Mouse (Mus musculus) heart, embryonic 12.5 days (tissue): ENCODE results near the gene Rnaseh2a. TPM values are rescaled to one million over a fixed set of nuclear protein-coding genes. Genes with fewer than 3 reads are reported as not detected.

ENCODE experiments used
- ATAC-seq: fragments of 200-750 bp; cut with Nextera tagmentation; 2 replicates; pipeline ENCODE4 v1.8.0; 2017; ENCODE audit warnings: moderate TSS enrichment, moderate library complexity; ENCODE audit not compliant: insufficient number of reproducible peaks, low FRiP score
- H3K27ac ChIP-seq: fragments of 300-500 bp; sonication (generic); 2 replicates; pipeline ENCODE4 v1.5.1; 2016; ENCODE audit warnings: mild to moderate bottlenecking, moderate library complexity; ENCODE audit not compliant: poor library complexity, severe bottlenecking
- H3K27me3 ChIP-seq: fragments of 300-500 bp; sonication (generic); replicated peaks from 2 replicates; pipeline ENCODE4 v1.6.1; 2016; ENCODE audit warnings: mild to moderate bottlenecking, moderate library complexity
- H3K36me3 ChIP-seq: fragments of 300-500 bp; sonication (generic); 2 replicates; pipeline ENCODE4 v1.6.1; 2016; ENCODE audit warnings: mild to moderate bottlenecking, moderate library complexity
- H3K4me1 ChIP-seq: fragments of 300-500 bp; sonication (generic); replicated peaks from 2 replicates; pipeline ENCODE4 v1.6.1; 2016; ENCODE audit warnings: mild to moderate bottlenecking
- H3K4me2 ChIP-seq: fragments of 300-500 bp; sonication (generic); 2 replicates; pipeline ENCODE4 v1.6.1; 2016; ENCODE audit warnings: mild to moderate bottlenecking, moderate library complexity
- H3K4me3 ChIP-seq: fragments of 300-500 bp; sonication (generic); 2 replicates; pipeline ENCODE4 v1.5.1; 2016; ENCODE audit warnings: mild to moderate bottlenecking
- H3K9ac ChIP-seq: fragments of 300-500 bp; sonication (generic); 2 replicates; pipeline ENCODE4 v1.6.1; 2016; ENCODE audit warnings: mild to moderate bottlenecking, moderate library complexity
- H3K9me3 ChIP-seq: fragments of 300-500 bp; sonication (generic); replicated peaks from 2 replicates; pipeline ENCODE4 v1.6.1; 2016; ENCODE audit warnings: mild to moderate bottlenecking, moderate library complexity
- WGBS: fragments of 180-500 bp; shearing (Covaris S2); methylation state at CpG from one replicate; pipeline ENCODE4 v1.1.7; 2016; 5-methylcytosine and 5-hydroxymethylcytosine counted together
- polyA plus RNA-seq: library from polyadenylated mRNA; unstranded; fragments of >200 nt; fragmentation: Nextera tagmentation; extraction: Ambion mirVana; gene quantifications from 2 replicates; pipeline ENCODE4 v1.2.1, GENCODE M21; 2016

Rnaseh2a gene
- 77.1 and 79.0 TPM in 2 replicates for polyA plus RNA-seq

DNA sequence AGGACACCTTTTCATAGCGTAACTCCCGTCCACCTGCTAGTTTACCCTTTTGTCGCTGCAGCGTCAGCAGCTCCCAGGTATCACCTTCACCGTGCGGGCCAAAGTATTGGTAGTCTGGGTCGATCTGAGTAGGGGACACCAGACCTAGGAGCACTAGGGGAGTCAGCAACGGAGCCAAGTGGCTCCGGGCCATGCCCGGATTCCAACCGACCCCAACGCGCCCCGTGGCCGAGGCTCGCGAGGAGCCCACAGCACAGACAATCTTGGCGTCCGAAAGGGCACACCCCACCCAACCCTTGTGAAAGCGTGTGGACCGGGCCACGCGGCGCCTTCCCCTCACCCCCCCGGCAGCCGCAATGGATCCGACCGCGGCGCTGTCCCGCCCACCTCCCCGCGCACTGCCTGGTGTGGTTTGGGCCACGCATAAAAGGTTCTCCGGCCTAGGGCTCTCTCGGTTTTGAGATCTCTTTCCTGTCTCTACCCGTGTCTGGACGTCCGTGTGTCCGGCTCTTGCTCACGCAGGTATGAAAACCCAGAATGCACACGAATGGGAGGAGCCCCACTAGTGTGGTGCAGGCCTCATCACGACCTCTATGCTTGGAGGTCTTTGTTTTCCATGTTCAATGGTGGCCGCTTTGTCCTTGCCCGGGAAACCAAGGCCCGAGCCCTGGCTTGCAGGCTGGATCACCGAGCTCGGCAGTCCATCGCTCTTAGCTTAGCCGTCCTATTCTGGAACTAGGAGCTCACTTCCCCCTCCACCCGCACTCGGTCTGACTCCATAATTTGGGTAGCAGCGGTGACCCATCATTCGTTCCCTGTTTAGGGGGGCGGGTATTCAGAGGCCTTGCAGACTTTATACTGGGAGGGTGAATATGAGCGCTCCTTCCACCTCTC is at the start of gene Rnaseh2a, which contains the start of the genes Gm49661 and Prdx2:
TSS of gene Rnaseh2a (minus strand) at position 527 of the 894 bp plus-strand sequence.
TSS of gene Gm49661 (minus strand) at position 193 of the 894 bp plus-strand sequence.
TSS of gene Prdx2 (plus strand) at position 347 of the 894 bp plus-strand sequence.
- Histone ChIP-seq H3K9me3 (no peaks in the 10 kb centered on the region), H3K4me2 (peak within 1 kb of the TSS; percentile 96), H3K27me3 (no peaks in the 10 kb centered on the region), H3K27ac (peak within 1 kb of the TSS; percentile 84), H3K4me1 (peaks cover 45% of the 10 kb centered on the region), H3K4me3 (peak within 1 kb of the TSS; percentile 85), H3K36me3 (peaks cover 37% of the 10 kb centered on the region), H3K9ac (peak within 1 kb of the TSS; percentile 93)
- ATAC-seq: peak; percentile 84
- under 1% methylated on average over 56 of the region's 56 CpGs for WGBS

DNA sequence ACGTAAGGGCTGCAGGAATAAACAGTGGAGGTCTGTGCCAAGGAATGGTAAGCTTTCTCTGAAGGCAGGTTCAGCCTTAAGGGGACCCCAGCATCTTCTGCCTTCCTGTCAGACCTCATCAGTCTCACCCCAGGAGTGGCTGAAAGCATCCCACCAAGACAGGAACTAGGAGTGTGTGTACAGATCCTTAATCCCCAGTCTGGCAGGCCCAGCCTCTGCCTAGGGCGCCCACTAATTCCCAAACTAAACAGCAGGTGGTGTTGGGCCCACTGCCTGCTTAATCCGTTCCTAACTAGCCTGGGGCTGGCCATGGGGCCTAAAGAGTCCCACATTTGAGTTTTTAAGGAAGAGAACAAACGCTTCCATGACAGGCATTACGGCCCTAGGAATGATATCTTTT is 47.6 kb upstream of the Rnaseh2a start:
- H3K9ac ChIP-seq: no peak overlapping the region
- no peak overlapping the region for H3K4me3 ChIP-seq
- H3K4me1 ChIP-seq: 0 out of 2 replicates have a peak, but pooled peaks cover 4% of the 10 kb centered on the region
- no peak overlapping the region for H3K27ac ChIP-seq
- no peaks in the 10 kb centered on the region for H3K9me3 ChIP-seq
- peaks cover 32% of the 10 kb centered on the region for H3K27me3 ChIP-seq
- no peak for ATAC-seq
- H3K4me2 ChIP-seq: no peak overlapping the region
- H3K36me3 ChIP-seq: peaks cover 48% of the 10 kb centered on the region
- 50% methylated on average over 5 of the region's 5 CpGs for WGBS

DNA sequence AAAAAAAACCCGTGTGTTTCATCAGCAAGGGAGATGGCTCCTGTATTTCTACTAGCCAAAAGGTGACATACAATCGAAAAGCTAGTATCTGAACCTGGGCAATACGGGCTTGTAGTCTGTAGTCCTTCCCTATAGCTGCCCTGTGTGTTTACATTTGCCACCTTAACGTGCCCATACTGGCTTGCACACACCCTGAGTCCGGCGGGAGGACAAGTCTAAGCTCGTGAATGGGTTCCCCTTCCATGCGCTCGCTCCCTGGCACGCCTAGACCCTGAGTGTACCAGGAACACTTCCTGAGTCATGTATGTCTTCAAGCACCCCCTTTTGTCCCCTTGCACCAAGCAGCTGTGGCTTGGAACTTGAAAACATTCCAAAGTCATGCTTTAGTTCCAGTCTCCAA is 47.2 kb upstream of the Rnaseh2a start:
- Histone ChIP-seq H3K4me2 (no peak overlapping the region), H3K4me1 (0 out of 2 replicates have a peak, but pooled peaks cover 4% of the 10 kb centered on the region), H3K4me3 (no peak overlapping the region), H3K27ac (no peak overlapping the region), H3K9me3 (no peaks in the 10 kb centered on the region), H3K36me3 (peaks cover 43% of the 10 kb centered on the region), H3K9ac (no peak overlapping the region), H3K27me3 (peaks cover 37% of the 10 kb centered on the region)
- WGBS: 68% methylated on average over 10 of the region's 10 CpGs
- no peak for ATAC-seq

DNA sequence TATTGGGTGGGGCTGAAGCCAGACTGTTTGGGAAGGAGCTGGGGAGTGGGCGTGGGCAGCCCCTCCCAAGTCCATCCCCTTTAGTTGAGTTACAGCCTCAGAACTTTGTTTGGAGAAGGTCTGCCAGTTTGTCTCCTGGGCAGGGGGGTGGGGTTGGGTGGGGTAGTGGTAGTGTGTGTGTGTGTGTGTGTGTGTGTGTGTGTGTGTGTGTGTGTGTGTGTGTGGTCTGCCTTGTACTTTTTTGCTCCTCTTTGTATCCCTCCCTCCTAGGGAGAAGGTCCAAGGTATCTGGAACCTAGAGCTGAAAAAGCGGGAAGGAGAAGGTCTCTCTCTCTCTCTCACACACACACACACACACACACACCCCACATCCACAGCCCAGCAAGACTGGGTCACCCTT is 44.9 kb upstream of the Rnaseh2a start, which contains the start of gene Best2:
TSS of gene Best2 (minus strand) at position 101 of the 400 bp plus-strand sequence.
- Histone ChIP-seq H3K4me1 (0 out of 2 replicates have a peak, but pooled peaks cover 4% of the 10 kb centered on the region), H3K4me2 (peak within 1 kb of the TSS; percentile 66), H3K36me3 (peaks cover 20% of the 10 kb centered on the region), H3K27ac (no peak within 1 kb of the TSS), H3K4me3 (peak within 1 kb of the TSS; percentile 34), H3K9me3 (no peaks in the 10 kb centered on the region), H3K9ac (peak within 1 kb of the TSS; percentile 60), H3K27me3 (peaks cover 54% of the 10 kb centered on the region)
- WGBS: 45% methylated on average over 2 of the region's 2 CpGs
- no peak for ATAC-seq

DNA sequence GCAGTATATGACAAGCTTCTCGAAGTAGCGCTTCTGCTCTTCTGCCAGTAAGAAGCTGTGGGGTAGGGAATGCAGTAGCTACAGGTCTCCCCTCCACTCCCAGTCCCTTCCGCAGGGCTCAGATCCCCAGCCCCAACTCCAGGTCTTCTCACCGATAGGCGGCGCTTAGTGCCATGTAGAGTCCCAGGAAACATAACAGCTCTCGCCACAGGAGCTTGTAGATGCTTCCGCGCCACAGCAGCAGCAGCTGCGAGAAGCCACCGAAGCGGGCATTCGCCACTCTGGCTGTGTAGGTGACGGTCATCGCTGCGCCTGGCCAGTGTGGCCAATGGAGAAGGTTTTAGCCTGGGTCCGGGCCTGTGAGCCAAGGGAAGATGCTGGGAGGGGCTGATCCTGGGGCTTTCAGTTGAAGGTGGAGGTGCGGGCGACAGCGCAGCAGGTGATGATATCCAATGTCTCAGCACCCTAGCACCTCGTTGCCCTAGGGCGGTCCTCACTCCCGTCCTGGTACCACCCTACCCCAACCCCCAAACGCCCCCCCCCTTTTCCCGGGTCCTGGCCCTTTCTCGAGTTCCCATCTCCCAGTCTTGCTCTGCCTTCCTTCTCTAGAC is 43.8 kb upstream of the Rnaseh2a start:
- Histone ChIP-seq H3K27ac (no peak overlapping the region), H3K4me2 (peak overlapping the region; percentile 66)
- ATAC-seq: no peak

DNA sequence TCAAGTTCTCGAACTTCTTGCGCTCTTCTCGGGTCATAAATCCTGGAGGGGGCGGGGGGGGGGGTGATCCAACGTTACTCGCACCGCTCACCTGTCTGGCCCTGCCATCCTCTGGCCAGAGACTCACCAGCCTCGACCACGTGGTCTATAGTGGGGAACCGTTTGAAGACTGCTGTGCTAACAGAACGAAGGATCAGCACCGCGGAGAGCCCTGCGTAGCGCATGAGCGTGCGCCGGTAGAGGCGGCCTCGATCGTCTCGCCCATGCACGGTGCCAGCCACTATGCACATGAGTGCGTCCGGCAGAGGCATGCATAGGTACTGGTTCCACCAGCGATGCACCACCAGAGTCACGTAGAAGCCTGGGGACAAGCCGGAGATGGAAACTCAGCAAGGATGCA is 41.7 kb upstream of the Rnaseh2a start:
- peaks cover 4% of the 10 kb centered on the region; the same call in 1 of the 2 replicates for H3K4me1 ChIP-seq
- no peak overlapping the region for H3K27ac ChIP-seq
- H3K36me3 ChIP-seq: no peaks in the 10 kb centered on the region
- no peaks in the 10 kb centered on the region for H3K9me3 ChIP-seq
- 14% methylated on average over 28 of the region's 28 CpGs for WGBS
- H3K27me3 ChIP-seq: peaks cover 84% of the 10 kb centered on the region
- no peak overlapping the region for H3K4me3 ChIP-seq
- no peak for ATAC-seq
- no peak overlapping the region for H3K4me2 ChIP-seq
- H3K9ac ChIP-seq: no peak overlapping the region

More for the DNA sequence above, 43.8 kb upstream of the Rnaseh2a start:
- WGBS: 4% methylated on average over 25 of the region's 26 CpGs
- Histone ChIP-seq H3K27me3 (peaks cover 65% of the 10 kb centered on the region), H3K4me3 (peak overlapping the region; percentile 34), H3K36me3 (peaks cover 9% of the 10 kb centered on the region), H3K9me3 (no peaks in the 10 kb centered on the region), H3K4me1 (0 out of 2 replicates have a peak, but pooled peaks cover 4% of the 10 kb centered on the region), H3K9ac (peak overlapping the region; percentile 60)

DNA sequence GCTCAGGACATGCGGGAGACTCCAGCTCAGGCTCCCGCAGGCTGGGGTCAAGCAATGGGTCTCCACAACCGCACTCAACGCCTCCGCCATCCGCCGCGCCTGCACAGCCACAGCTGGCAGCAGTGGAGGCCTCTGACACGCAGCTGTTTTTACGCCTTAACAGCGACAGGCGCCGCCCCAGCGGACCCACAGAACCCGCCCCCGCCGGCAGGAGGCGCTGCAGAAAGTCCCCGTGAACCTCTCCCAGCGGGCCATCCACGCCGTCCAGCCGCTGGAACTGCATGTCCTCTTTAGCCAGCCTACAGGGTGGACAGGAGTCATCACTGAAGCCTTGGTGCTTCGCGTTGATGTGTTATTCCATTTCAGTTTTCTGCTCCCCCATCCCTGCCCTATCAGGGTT is 38.1 kb upstream of the Rnaseh2a start:
- H3K27me3 ChIP-seq: peaks cover 72% of the 10 kb centered on the region
- 13% methylated on average over 25 of the region's 25 CpGs for WGBS
- ATAC-seq: no peak

DNA sequence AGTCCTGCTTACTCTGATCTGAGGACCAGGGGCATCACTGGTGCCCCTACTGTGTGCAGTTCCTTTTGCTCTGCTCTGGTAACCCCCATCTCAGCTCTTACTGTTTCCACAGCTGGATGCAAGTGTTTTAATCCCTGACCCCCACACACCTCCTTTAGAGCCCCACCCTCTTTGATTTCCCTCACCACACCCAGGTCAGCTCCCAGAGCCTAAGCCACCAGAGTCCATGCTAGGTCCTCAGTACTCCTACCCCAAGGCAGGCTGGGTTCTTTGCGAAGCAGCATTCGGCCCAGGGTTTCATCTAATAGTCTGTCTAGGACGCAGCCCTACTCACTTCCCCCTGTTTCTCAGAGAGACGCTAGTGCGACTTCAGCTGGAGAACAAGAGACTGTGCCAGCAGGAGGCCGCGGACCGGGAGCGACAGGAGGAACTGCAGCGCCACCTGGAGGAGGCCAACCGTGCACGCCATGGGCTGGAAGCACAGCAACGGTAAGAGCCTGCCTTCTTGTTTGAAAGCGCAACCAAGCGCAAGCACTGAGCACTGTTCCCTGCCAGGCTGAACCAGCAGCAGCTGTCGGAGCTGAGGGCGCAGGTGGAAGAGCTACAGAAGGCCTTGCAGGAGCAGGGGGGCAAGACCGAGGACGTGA is 28.2 kb upstream of the Rnaseh2a start:
- peak; percentile 56; the same call in 1 of the 2 replicates for ATAC-seq
- Histone ChIP-seq H3K36me3 (0 out of 2 replicates have a peak, but pooled peaks cover 3% of the 10 kb centered on the region), H3K4me2 (peak overlapping the region; percentile 52), H3K4me1 (peaks cover 6% of the 10 kb centered on the region; the same call in 1 of the 2 replicates), H3K4me3 (no peak overlapping the region), H3K27me3 (peaks cover 44% of the 10 kb centered on the region), H3K9ac (peak overlapping the region; percentile 54; the same call in 1 of the 2 replicates), H3K27ac (no peak overlapping the region), H3K9me3 (no peaks in the 10 kb centered on the region)
- 6% methylated on average over 19 of the region's 19 CpGs for WGBS

More for the DNA sequence above, 38.1 kb upstream of the Rnaseh2a start:
- Histone ChIP-seq H3K4me3 (no peak overlapping the region), H3K27ac (no peak overlapping the region), H3K9ac (no peak overlapping the region), H3K4me2 (0 out of 2 replicates have a peak overlapping the region, but pooled peaks have one; percentile 7), H3K9me3 (no peaks in the 10 kb centered on the region), H3K4me1 (no peaks in the 10 kb centered on the region; the same call in 1 of the 2 replicates), H3K36me3 (no peaks in the 10 kb centered on the region)

DNA sequence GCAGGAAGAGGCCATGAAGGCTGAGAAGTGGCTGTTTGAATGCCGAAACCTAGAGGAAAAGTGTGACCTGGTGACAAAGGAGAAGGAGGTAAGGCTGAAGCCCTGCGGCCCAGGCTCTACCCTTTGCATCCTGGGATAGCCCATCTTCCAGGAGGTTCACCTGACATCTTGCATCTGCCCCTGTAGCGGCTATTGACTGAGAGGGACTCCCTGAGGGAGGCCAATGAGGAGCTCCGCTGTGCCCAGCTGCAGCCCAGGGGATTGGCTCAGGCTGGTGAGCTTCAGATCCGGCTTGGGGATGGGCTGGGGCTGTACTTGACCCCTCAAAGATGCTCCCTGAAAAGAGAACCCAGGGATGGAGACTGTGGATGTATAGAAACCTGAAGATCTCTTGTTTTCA is 27.4 kb upstream of the Rnaseh2a start:
- peaks cover 6% of the 10 kb centered on the region; the same call in 1 of the 2 replicates for H3K4me1 ChIP-seq
- peaks cover 39% of the 10 kb centered on the region for H3K27me3 ChIP-seq
- 0 out of 2 replicates have a peak, but pooled peaks cover 3% of the 10 kb centered on the region for H3K36me3 ChIP-seq
- H3K9me3 ChIP-seq: no peaks in the 10 kb centered on the region
- no peak overlapping the region for H3K27ac ChIP-seq
- ATAC-seq: no peak
- WGBS: 78% methylated on average over 5 of the region's 5 CpGs
- no peak overlapping the region for H3K4me3 ChIP-seq
- no peak overlapping the region for H3K4me2 ChIP-seq
- H3K9ac ChIP-seq: no peak overlapping the region

DNA sequence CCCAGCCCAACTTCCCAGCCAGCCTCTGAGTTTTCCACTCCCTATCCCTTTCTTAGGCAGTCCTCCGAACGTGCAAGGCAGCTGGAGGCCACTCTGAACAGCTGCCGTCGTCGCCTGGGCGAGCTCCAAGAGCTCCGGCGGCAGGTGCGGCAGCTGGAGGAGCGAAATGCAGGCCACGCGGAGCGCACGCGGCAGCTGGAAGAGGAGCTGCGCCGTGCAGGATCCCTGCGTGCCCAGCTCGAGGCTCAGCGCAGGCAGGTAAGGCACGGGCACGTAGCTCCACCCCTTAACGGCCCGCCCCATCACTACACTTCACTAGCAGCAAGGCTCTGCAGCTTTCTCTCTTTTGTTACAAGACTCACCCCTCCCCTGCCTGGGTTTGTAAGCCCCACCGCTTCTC is 26.1 kb upstream of the Rnaseh2a start:
- peaks cover 39% of the 10 kb centered on the region for H3K27me3 ChIP-seq
- H3K27ac ChIP-seq: no peak overlapping the region
- no peaks in the 10 kb centered on the region for H3K9me3 ChIP-seq
- 33% methylated on average over 25 of the region's 25 CpGs for WGBS
- no peak overlapping the region for H3K4me3 ChIP-seq
- peaks cover 12% of the 10 kb centered on the region for H3K4me1 ChIP-seq
- H3K9ac ChIP-seq: no peak overlapping the region; the same call in 1 of the 2 replicates
- no peak for ATAC-seq
- H3K4me2 ChIP-seq: peak overlapping the region; percentile 16; the same call in 1 of the 2 replicates
- no peaks in the 10 kb centered on the region for H3K36me3 ChIP-seq
